22 mouse cellular contexts compared by ENCODE assay signal in the genomic region with DNA sequence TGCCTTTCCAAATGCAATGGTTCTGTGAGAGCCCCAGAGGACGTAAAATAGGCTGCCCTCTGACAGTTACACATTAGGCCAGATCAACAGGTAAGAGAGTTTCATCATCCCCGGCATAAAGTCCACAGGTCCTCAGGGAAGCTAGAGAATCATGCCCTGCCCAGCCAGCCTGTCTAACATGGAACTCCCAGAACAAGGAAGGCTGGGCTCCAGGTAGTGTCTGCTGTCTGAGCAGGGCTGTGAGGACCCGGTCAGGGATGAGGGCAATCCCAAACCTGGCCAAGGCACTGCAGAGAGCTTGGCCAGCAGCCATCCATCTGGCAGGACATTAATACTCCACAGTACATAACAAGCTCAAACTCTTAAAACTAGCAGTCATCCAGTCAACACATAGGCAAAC. TPM values are rescaled to one million over a fixed set of nuclear protein-coding genes. Genes with fewer than 3 reads are reported as not detected.
DNase-seq lines count a peak whose midpoint lies in the region; ATAC-seq and TF ChIP-seq lines count a peak whose summit lies in the region.
"Had no signal": no experiment of that assay in that cellular context is flagged by ENCODE, and none has a peak within 500 bp of the region (broad histone marks: within the 10 kb centered on the region; RNA-seq: fewer than 3 reads in every experiment).

No protein-coding gene starts in this region.

- no peak for ATAC-seq in kidney, embryonic 15.5 days (replicated peaks; ENCODE audit: low FRiP score)
- ATAC-seq in liver, embryonic 14.5 days (ENCODE audit: insufficient read depth), result 0 out of 2 replicates have a peak, but pooled peaks have one; percentile 23
- ATAC-seq: forebrain, embryonic 13.5 days had no signal

- no peak for TF ChIP-seq CTCF in gastrocnemius, adult 2 months (IDR thresholded peaks at IDR 0.05)
- TF ChIP-seq CTCF in liver, embryonic 14.5 days (IDR thresholded peaks at IDR 0.05; ENCODE audit: low read depth), result no peak

- peak; percentile 67 for DNase-seq in gastrocnemius, adult 2 months
- DNase-seq in gastrocnemius, postnatal 14 days, result no peak
- peak; percentile 47 for DNase-seq in kidney, adult 9 months
- peak; percentile 73 to 85 for DNase-seq in cerebellum, postnatal 25 days
- DNase-seq in liver, embryonic 14.5 days (ENCODE audit: low read depth in 3 of 3, low spot score in 3 of 3), result no peak
- no peak for DNase-seq in right cerebral cortex, postnatal 4 days
- DNase-seq in ovary, postnatal 36 days (ENCODE audit: low spot score), result no peak

- WGBS in kidney, embryonic 15.5 days, result 75% methylated on average over 3 of the region's 3 CpGs
- WGBS in liver, embryonic 14.5 days (ENCODE audit: insufficient replicate concordance), result 79% methylated on average over 3 of the region's 3 CpGs

- no peaks in the 10 kb centered on the region for H3K27me3 ChIP-seq in kidney, embryonic 15.5 days
- H3K27me3 ChIP-seq in liver, embryonic 14.5 days (ENCODE audit: control insufficient read depth, insufficient read depth, low read length), result no peaks in the 10 kb centered on the region
- H3K27me3 ChIP-seq: embryonic facial prominence, embryonic 15.5 days; forebrain, embryonic 13.5 days; lung, embryonic 15.5 days; neural tube, embryonic 12.5 days had no signal

- no peak overlapping the region for H3K4me3 ChIP-seq in gastrocnemius, adult 2 months
- no peak overlapping the region for H3K4me3 ChIP-seq in kidney, embryonic 15.5 days (replicated peaks)
- H3K4me3 ChIP-seq in liver, embryonic 14.5 days (ENCODE audit: insufficient read depth in 1 of 2, low read depth in 2 of 2, low read length in 2 of 2), result no peak overlapping the region
- H3K4me3 ChIP-seq: embryonic facial prominence, embryonic 15.5 days; forebrain, embryonic 13.5 days; lung, embryonic 15.5 days; neural tube, embryonic 12.5 days had no signal

- intact Hi-C loops in gastrocnemius, adult 2 months (cut with DNase I), result no loop called here
- intact Hi-C loops in gastrocnemius, postnatal 14 days (cut with DNase I; ENCODE audit: low total_unique reads), result no loop called here

- no peak for TF ChIP-seq EP300 in liver, embryonic 14.5 days (IDR thresholded peaks at IDR 0.05; ENCODE audit: low read depth)

- H3K27ac ChIP-seq in gastrocnemius, adult 2 months, result peak overlapping the region; percentile 21; the same call in 1 of the 2 replicates
- H3K27ac ChIP-seq in kidney, embryonic 15.5 days, result no peak overlapping the region
- H3K27ac ChIP-seq in liver, embryonic 14.5 days, result no peak overlapping the region
- H3K27ac ChIP-seq: embryonic facial prominence, embryonic 15.5 days; forebrain, embryonic 13.5 days; lung, embryonic 15.5 days; neural tube, embryonic 12.5 days had no signal

- no peak overlapping the region for H3K4me2 ChIP-seq in kidney, embryonic 15.5 days
- H3K4me2 ChIP-seq in liver, embryonic 14.5 days (ENCODE audit: low read depth), result no peak overlapping the region
- H3K4me2 ChIP-seq: embryonic facial prominence, embryonic 15.5 days; forebrain, embryonic 13.5 days; lung, embryonic 15.5 days; neural tube, embryonic 12.5 days had no signal

- H3K9ac ChIP-seq in kidney, embryonic 15.5 days, result no peak overlapping the region
- no peak overlapping the region for H3K9ac ChIP-seq in liver, embryonic 14.5 days (replicated peaks)
- H3K9ac ChIP-seq: embryonic facial prominence, embryonic 15.5 days; forebrain, embryonic 13.5 days; lung, embryonic 15.5 days; neural tube, embryonic 12.5 days had no signal

- H3K9me3 ChIP-seq in kidney, embryonic 15.5 days (replicated peaks), result no peaks in the 10 kb centered on the region
- H3K9me3 ChIP-seq in liver, embryonic 14.5 days (ENCODE audit: control insufficient read depth, low read length), result no peaks in the 10 kb centered on the region
- H3K9me3 ChIP-seq: embryonic facial prominence, embryonic 15.5 days; forebrain, embryonic 13.5 days; G1E; lung, embryonic 15.5 days; neural tube, embryonic 12.5 days had no signal

- H3K4me1 ChIP-seq in kidney, embryonic 15.5 days, result peaks cover 49% of the 10 kb centered on the region
- H3K4me1 ChIP-seq in liver, embryonic 14.5 days (replicated peaks; ENCODE audit: control insufficient read depth in 2 of 2, insufficient read depth in 2 of 2, low read length in 1 of 2), result no peaks in the 10 kb centered on the region

- H3K36me3 ChIP-seq in kidney, embryonic 15.5 days, result peaks cover 33% of the 10 kb centered on the region
- peaks cover 2% of the 10 kb centered on the region for H3K36me3 ChIP-seq in liver, embryonic 14.5 days (replicated peaks; ENCODE audit: control insufficient read depth, insufficient read depth, low read depth)
- H3K36me3 ChIP-seq: lung, embryonic 15.5 days had no signal

RNA-seq across cellular contexts. Expression of a gene that starts 18.9 kb away (rescaled TPM):
- total RNA-seq in gastrocnemius, adult 2 months (2021), result 100 to 1,000 TPM; 282 to 397 TPM
- total RNA-seq in gastrocnemius, postnatal 14 days (2021), result 100 to 1,000 TPM; 439 to 462 TPM
- polyA plus RNA-seq in kidney, embryonic 15.5 days (2015; fragmentation: Nextera tagmentation; extraction: Ambion mirVana), result 344 and 353 TPM in 2 replicates
- polyA plus RNA-seq in liver, embryonic 14.5 days (2012; rRNA removed), result 160 and 197 TPM in 2 replicates
- 283 and 290 TPM in 2 replicates for polyA plus RNA-seq in liver, embryonic 14.5 days (2014; fragmentation: Nextera tagmentation; extraction: Ambion mirVana)

RNA-seq across cellular contexts. Expression of a gene that starts 22.4 kb away (rescaled TPM):
- total RNA-seq in gastrocnemius, adult 2 months (2021), result 100 to 1,000 TPM; 416 to 566 TPM
- total RNA-seq in gastrocnemius, postnatal 14 days (2021), result 100 to 1,000 TPM; 474 to 504 TPM
- polyA plus RNA-seq in kidney, embryonic 15.5 days (2015; fragmentation: Nextera tagmentation; extraction: Ambion mirVana), result 577 and 605 TPM in 2 replicates
- 176 and 217 TPM in 2 replicates for polyA plus RNA-seq in liver, embryonic 14.5 days (2012; rRNA removed)
- polyA plus RNA-seq in liver, embryonic 14.5 days (2014; fragmentation: Nextera tagmentation; extraction: Ambion mirVana), result 294 and 325 TPM in 2 replicates

RNA-seq across cellular contexts. Expression of a gene that starts 22.7 kb away (rescaled TPM):
- 10 to 100 TPM in 1 of 2 experiments, 1 to 10 TPM in 1; 3.6 to 11.8 TPM for total RNA-seq in gastrocnemius, adult 2 months (2021)
- 1 to 10 TPM; 7.0 to 7.4 TPM for total RNA-seq in gastrocnemius, postnatal 14 days (2021)
- 59.1 and 60.4 TPM in 2 replicates for polyA plus RNA-seq in kidney, embryonic 15.5 days (2015; fragmentation: Nextera tagmentation; extraction: Ambion mirVana)
- 26.1 and 32.7 TPM in 2 replicates for polyA plus RNA-seq in liver, embryonic 14.5 days (2012; rRNA removed)
- 37.6 and 37.8 TPM in 2 replicates for polyA plus RNA-seq in liver, embryonic 14.5 days (2014; fragmentation: Nextera tagmentation; extraction: Ambion mirVana)

RNA-seq across cellular contexts. Expression of a gene that starts 49.8 kb away (rescaled TPM):
- not detected for total RNA-seq in gastrocnemius, adult 2 months (2021)
- not detected for total RNA-seq in gastrocnemius, postnatal 14 days (2021)
- not detected in 2 replicates for polyA plus RNA-seq in kidney, embryonic 15.5 days (2015; fragmentation: Nextera tagmentation; extraction: Ambion mirVana)
- polyA plus RNA-seq in liver, embryonic 14.5 days (2012; rRNA removed), result not detected in 2 replicates
- not detected in 2 replicates for polyA plus RNA-seq in liver, embryonic 14.5 days (2014; fragmentation: Nextera tagmentation; extraction: Ambion mirVana)
- total RNA-seq: gastrocnemius, adult 18-20 months; layer of hippocampus, postnatal 10 days; left cerebral cortex, postnatal 36 days; megakaryocyte progenitor cell, adult 5-6 weeks; midbrain, postnatal 0 days had no signal
- polyA plus RNA-seq: cortical plate, adult 2 months; forebrain, embryonic 13.5 days; G1E; heart, postnatal 0 days; lung, embryonic 15.5 days; midbrain, postnatal 0 days; neural tube, embryonic 12.5 days; small intestine, adult 2 months; stomach, embryonic 14.5 days had no signal

Comparison
In these comparisons a context has a peak if more than half of its experiments do, and no peak if none do; other contexts are left out.
1. DNase-seq: peak in gastrocnemius, adult 2 months (single experiment), kidney, adult 9 months (single experiment) and cerebellum, postnatal 25 days (2 of 2); none in gastrocnemius, postnatal 14 days (single experiment), liver, embryonic 14.5 days (0 of 3), right cerebral cortex, postnatal 4 days (single experiment) and ovary, postnatal 36 days (single experiment).